Mouse (Mus musculus): ENCODE results near the gene Adar. TPM values are rescaled to one million over a fixed set of nuclear protein-coding genes. Genes with fewer than 3 reads are reported as not detected.
A peak's percentile ranks its signal among the peaks of the same experiment; 100 is the strongest.

The Adar gene
- polyA plus RNA-seq, 1 experiment from 2014 or later, result 11.8 TPM

DNA sequence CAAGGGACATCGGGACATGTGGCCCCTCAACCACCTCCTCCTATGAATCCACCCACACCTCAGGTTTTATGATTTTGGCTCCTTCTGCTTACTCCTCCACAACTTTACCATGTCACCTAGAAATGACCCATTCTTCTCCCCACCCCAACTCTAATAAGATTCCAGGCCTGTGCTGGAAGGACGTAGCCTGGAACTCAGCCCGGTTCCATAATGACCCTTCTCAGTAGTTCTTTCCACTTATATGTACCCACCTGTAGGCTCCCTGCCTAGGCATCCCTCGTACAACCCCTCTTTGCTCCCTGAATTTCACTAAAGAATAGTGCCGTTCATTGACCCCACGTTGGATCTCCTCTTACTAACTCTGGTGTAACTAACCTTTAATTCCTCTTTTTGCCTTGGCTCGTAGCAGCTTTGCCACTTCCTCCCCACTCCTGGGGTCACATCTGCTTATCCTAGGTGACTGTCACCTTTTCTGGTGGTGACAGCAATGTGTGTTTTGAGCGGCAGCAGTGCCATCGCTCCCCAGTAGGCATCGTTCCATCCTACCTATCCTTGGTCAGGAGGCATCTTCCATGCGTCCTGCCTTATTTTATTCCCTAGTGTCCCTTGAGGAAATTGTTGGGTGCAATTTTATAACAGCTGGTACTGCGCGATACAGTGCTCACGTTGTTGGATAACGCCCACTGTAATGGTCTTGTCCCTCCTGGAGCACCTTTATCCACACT lies 59.6 kb downstream of the Adar start:
- peaks cover 27% of the 10 kb centered on the region for H3K4me1 ChIP-seq
- H3K27me3 ChIP-seq, result no peaks in the 10 kb centered on the region
- WGBS, result 44% methylated on average over 15 of the region's 15 CpGs
- peak overlapping the region; percentile 99 for H3K9ac ChIP-seq
- H3K36me3 ChIP-seq, result peaks cover 34% of the 10 kb centered on the region
- H3K9me3 ChIP-seq, result no peaks in the 10 kb centered on the region
- peak overlapping the region; percentile 95 for H3K27ac ChIP-seq
- H3K4me2 ChIP-seq, result peak overlapping the region; percentile 90
- no peak for ATAC-seq (ENCODE audit: insufficient number of reproducible peaks, insufficient read depth, low FRiP score, low TSS enrichment, low read depth)
- peak overlapping the region; percentile 98 for H3K4me3 ChIP-seq

DNA sequence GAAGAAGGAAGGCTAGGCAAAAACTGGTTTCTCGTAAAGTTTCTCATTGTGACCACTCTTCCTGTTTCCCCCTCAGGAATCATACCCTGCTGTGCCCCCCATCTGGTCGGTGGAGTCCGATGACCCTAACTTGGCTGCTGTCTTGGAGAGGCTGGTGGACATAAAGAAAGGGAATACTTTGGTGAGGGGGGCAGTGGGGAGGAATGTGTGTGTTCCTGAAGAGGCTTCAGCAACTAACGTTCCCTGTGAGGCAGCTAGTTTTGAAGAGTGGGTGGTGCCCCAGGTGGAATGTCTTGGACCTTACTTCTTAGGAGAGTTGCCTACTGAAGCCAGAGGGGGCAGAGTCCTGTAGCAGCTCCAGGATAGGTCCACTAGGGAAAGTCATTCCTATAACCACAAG lies 61.2 kb downstream of the Adar start:
- 87% methylated on average over 4 of the region's 4 CpGs for WGBS
- Histone ChIP-seq H3K4me1 (peaks cover 27% of the 10 kb centered on the region), H3K4me2 (no peak overlapping the region), H3K36me3 (peaks cover 50% of the 10 kb centered on the region), H3K4me3 (no peak overlapping the region), H3K9me3 (no peaks in the 10 kb centered on the region), H3K9ac (no peak overlapping the region), H3K27ac (no peak overlapping the region), H3K27me3 (no peaks in the 10 kb centered on the region)
- no peak for ATAC-seq (ENCODE audit: insufficient number of reproducible peaks, insufficient read depth, low FRiP score, low TSS enrichment, low read depth)

DNA sequence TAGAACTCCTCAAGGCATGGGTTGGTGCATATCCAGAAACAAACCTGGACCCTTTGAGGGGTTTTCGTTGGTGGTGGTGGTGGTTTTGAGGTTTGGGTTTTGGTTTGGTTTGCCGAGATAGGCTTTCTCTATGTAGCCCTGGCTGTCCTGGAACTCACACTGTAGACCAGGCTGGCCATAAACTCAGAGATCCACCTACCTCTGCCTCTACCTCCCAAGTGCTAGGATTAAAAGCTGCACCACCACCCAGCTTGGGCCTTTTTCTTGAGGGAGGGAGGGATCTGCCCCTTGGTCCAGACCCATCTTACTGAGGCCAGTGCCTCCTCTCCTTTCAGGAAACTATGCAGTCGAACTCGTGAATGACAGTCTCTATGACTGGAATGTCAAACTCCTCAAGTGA lies 65.3 kb downstream of the Adar start:
- Histone ChIP-seq H3K4me2 (no peak overlapping the region), H3K36me3 (peaks cover 77% of the 10 kb centered on the region), H3K27me3 (no peaks in the 10 kb centered on the region), H3K4me3 (no peak overlapping the region), H3K4me1 (peaks cover 12% of the 10 kb centered on the region), H3K9me3 (no peaks in the 10 kb centered on the region), H3K27ac (no peak overlapping the region), H3K9ac (no peak overlapping the region)
- ATAC-seq (ENCODE audit: insufficient number of reproducible peaks, insufficient read depth, low FRiP score, low TSS enrichment, low read depth), result no peak
- 86% methylated on average over 4 of the region's 4 CpGs for WGBS

DNA sequence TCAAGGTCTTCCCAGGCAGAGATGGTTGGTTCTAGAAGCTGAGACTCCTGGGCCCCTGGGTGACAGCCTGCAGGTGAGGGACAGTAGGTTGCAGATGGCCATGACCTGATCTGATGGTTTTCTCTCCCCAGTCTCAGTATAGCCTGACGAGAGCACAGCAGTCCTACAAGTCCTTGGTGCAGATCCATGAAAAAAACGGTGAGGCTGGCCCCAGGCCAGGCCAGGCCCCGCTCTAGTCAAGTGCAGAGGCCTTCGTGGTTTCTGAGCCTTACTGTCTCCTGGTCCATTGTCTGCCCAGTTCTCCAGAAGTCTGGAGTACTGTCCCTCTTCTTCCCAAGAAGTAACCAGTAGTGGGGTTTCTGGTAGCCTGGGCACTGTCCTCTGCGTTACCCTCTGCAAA lies 66.8 kb downstream of the Adar start:
- no peaks in the 10 kb centered on the region for H3K9me3 ChIP-seq
- no peak for ATAC-seq (ENCODE audit: insufficient number of reproducible peaks, insufficient read depth, low FRiP score, low TSS enrichment, low read depth)
- H3K9ac ChIP-seq, result 0 out of 2 replicates have a peak overlapping the region, but pooled peaks have one; percentile 6
- 88% methylated on average over 5 of the region's 5 CpGs for WGBS
- no peak overlapping the region for H3K27ac ChIP-seq
- H3K4me3 ChIP-seq, result no peak overlapping the region
- H3K36me3 ChIP-seq, result peaks cover 67% of the 10 kb centered on the region
- no peaks in the 10 kb centered on the region for H3K27me3 ChIP-seq
- H3K4me2 ChIP-seq, result no peak overlapping the region
- H3K4me1 ChIP-seq, result peaks cover 10% of the 10 kb centered on the region

DNA sequence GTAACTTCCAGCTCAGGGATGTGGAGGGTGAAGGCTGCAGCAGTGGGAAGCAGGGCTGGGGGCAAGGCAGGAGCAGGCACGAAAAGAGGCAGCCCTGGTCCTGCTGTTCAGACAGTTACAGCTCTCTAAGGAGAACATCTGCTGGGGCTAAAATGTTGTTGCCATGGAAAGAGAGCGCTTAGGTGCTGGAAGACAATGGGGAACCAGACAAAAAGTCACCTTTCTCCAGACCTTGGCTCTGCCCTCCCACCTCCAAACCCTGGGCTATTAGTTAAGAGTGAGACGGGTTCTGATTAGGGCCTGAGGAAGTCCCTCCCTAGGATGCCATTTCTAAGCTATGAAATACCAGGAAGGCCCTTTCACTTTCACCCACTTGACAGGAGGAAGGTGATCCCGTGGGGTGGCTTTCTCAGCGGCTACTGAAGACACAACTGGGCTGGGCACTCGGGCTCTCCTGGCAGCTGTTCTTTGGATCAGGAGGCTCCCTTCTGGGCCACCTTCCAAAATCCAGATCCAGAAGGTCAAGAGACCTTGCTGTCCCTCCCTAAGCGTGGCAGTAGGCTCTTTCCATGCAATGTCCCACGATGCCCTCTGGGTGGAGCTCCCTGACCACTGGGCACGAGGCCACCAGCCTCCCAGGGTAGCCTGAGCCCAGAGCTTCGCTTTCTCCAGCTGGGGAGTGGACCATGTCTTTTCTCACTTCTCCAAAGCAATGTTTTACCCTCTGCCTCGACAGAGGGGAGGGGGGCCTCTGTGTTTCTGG lies 70.3 kb downstream of the Adar start:
- Histone ChIP-seq H3K27ac (peak overlapping the region; percentile 62), H3K4me3 (no peak overlapping the region), H3K27me3 (no peaks in the 10 kb centered on the region), H3K9ac (peak overlapping the region; percentile 21; the same call in 1 of the 2 replicates), H3K4me2 (peak overlapping the region; percentile 14; the same call in 1 of the 2 replicates), H3K4me1 (peaks cover 10% of the 10 kb centered on the region), H3K36me3 (peaks cover 35% of the 10 kb centered on the region), H3K9me3 (no peaks in the 10 kb centered on the region)
- peak; percentile 22; the same call in 1 of the 2 replicates for ATAC-seq (ENCODE audit: insufficient number of reproducible peaks, insufficient read depth, low FRiP score, low TSS enrichment, low read depth)
- 21% methylated on average over 11 of the region's 11 CpGs for WGBS

DNA sequence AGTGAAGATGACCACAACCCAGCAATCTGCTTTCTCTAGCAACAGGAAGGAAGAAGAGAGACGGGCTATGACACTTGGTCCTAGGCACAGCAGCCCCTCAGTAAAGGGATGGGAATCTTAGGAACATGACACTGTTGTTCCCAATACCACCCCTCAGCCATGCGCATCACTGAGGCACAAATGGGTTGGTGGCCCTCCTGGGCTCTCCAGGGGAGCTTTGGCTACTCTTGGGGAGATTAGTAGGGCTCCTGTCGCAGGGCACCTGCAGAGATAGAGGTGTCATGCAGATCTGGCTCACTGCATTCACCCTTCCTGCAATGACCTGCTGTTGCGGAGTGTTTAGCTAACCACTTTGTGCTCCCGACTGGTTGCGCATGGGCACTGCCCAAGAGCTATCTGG lies 71.5 kb downstream of the Adar start:
- H3K9me3 ChIP-seq, result no peaks in the 10 kb centered on the region
- no peak overlapping the region for H3K4me2 ChIP-seq
- H3K27ac ChIP-seq, result no peak overlapping the region
- no peak overlapping the region for H3K9ac ChIP-seq
- H3K27me3 ChIP-seq, result no peaks in the 10 kb centered on the region
- WGBS, result 78% methylated on average over 6 of the region's 6 CpGs
- ATAC-seq (ENCODE audit: insufficient number of reproducible peaks, insufficient read depth, low FRiP score, low TSS enrichment, low read depth), result no peak
- H3K36me3 ChIP-seq, result peaks cover 24% of the 10 kb centered on the region
- peaks cover 10% of the 10 kb centered on the region for H3K4me1 ChIP-seq
- no peak overlapping the region for H3K4me3 ChIP-seq

DNA sequence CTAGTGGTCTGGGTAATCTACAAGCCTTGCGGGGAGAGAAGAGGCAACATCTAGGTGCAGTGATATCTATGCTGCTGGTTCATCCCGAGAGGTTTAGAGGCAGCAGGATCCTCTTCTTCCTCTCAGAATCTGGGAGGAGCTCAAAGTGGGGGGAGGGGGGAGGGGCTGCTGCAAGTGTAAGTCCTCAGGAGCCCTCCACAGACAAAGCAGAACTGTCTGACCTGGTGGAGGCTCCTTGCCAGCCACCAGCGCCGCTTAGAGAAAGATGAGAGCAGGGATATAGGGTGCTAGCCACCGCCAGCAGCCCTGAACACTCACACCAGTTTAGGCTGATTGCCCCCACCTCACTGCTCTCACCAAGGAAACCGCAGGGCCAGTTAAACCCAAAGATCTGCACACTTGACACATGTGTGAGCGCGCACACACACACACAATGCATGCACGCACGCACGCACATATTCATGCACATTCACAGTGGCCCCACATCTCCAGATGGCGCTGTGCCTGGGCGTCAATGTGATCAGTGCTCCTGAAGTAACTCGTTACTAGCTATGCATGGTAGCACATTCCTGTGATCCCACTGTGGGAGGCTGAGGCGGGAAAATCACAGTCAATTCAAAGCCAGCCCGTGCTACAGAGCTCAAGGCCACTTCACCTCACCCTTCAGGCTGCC lies 74.0 kb downstream of the Adar start:
- Histone ChIP-seq H3K36me3 (no peaks in the 10 kb centered on the region), H3K9me3 (no peaks in the 10 kb centered on the region), H3K27ac (no peak overlapping the region), H3K27me3 (no peaks in the 10 kb centered on the region), H3K4me2 (no peak overlapping the region), H3K4me3 (no peak overlapping the region), H3K9ac (no peak overlapping the region), H3K4me1 (peaks cover 10% of the 10 kb centered on the region)
- ATAC-seq (ENCODE audit: insufficient number of reproducible peaks, insufficient read depth, low FRiP score, low TSS enrichment, low read depth), result no peak
- 78% methylated on average over 16 of the region's 16 CpGs for WGBS

DNA sequence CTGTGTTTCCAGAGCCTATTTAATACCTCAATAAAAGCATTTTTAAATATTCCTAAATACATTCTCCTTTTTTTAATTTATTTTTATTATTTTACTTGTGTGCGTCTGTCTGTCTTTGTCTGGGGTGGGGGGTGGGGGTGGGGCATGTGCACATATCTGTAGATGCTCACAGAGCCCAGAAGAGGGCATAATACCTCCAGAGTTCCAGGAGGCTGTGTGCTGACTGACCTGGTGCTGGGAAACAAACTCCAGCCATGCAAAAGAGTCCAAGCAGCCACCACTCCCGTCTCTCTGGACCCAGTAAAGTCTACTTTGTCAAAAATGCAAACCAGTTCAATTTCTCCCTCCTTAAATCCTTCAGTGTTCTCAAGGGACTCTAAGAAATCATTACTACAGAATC lies 79.8 kb downstream of the Adar start:
- ATAC-seq (ENCODE audit: insufficient number of reproducible peaks, insufficient read depth, low FRiP score, low TSS enrichment, low read depth), result no peak
- Histone ChIP-seq H3K27ac (no peak overlapping the region), H3K36me3 (no peaks in the 10 kb centered on the region), H3K9me3 (no peaks in the 10 kb centered on the region), H3K9ac (no peak overlapping the region), H3K4me1 (0 out of 2 replicates have a peak, but pooled peaks cover 4% of the 10 kb centered on the region), H3K27me3 (0 out of 2 replicates have a peak, but pooled peaks cover 3% of the 10 kb centered on the region), H3K4me3 (no peak overlapping the region), H3K4me2 (no peak overlapping the region)
- 56% methylated on average over 2 of the region's 2 CpGs for WGBS

DNA sequence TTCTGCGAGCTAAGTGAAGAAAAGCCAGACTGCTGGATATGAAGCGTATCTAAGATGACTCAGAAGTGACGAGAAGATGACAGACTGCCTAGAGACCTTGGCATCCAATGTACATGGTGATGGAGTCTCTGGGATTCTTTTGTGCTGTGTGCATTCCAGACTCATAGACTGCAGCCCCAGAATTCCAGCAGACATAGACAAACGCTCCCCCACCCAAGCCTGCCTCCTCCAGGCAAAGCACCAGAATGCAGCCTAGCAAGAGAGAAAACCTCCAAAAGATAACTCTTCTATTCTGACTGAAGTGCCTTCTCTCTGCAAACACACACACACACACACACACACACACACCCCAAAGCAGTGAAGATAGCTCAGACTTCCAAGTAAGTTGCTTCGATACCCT lies 80.9 kb downstream of the Adar start:
- Histone ChIP-seq H3K9ac (no peak overlapping the region), H3K9me3 (no peaks in the 10 kb centered on the region), H3K27me3 (0 out of 2 replicates have a peak, but pooled peaks cover 3% of the 10 kb centered on the region), H3K4me1 (0 out of 2 replicates have a peak, but pooled peaks cover 5% of the 10 kb centered on the region), H3K4me2 (no peak overlapping the region), H3K27ac (no peak overlapping the region), H3K36me3 (no peaks in the 10 kb centered on the region), H3K4me3 (no peak overlapping the region)
- WGBS, result 59% methylated on average over 5 of the region's 5 CpGs
- no peak for ATAC-seq (ENCODE audit: insufficient number of reproducible peaks, insufficient read depth, low FRiP score, low TSS enrichment, low read depth)

DNA sequence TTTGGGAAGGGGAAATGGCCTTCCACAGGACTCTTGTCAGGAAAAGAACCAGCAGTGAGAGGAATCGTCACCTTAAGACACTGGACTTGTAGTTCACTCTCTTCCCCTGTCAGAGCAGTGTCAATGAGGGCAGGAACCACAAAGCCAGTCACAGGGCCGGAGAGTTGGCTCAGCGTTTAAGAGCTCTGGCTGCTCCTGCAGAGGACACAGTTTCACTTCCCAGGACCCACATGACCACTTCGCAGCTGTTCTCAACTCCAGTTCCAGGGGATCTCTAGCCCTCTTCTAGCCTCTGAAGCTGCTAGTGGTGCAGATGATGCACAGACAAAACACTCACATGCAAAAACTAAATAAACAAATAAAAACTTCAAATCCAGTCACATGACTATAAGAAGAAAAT lies 81.5 kb downstream of the Adar start:
- 0 out of 2 replicates have a peak, but pooled peaks cover 5% of the 10 kb centered on the region for H3K4me1 ChIP-seq
- H3K27ac ChIP-seq, result no peak overlapping the region
- 54% methylated on average over 4 of the region's 4 CpGs for WGBS
- no peak for ATAC-seq (ENCODE audit: insufficient number of reproducible peaks, insufficient read depth, low FRiP score, low TSS enrichment, low read depth)
- H3K9me3 ChIP-seq, result no peaks in the 10 kb centered on the region
- no peaks in the 10 kb centered on the region for H3K36me3 ChIP-seq
- no peak overlapping the region for H3K4me2 ChIP-seq
- no peak overlapping the region for H3K9ac ChIP-seq
- 0 out of 2 replicates have a peak, but pooled peaks cover 3% of the 10 kb centered on the region for H3K27me3 ChIP-seq
- no peak overlapping the region for H3K4me3 ChIP-seq

DNA sequence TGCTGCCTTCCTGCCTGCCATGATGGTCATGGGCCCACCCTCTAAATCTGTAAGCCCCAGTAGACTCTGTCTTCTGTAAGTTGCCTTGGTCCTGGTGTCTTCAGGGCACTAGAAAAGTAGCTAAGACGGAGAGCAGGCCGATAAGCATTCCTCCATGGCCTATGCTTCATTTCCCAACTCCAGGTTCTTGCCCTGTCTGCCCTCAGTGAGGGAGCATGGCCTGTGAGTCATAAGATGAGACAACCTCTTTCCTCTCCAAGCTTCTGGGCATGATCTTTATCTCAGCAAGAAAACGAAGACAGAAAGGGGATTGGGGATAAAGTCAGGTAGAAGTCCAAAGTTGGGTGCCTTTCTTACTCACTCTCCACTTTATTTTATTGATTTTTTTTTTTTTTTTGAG lies 83.7 kb downstream of the Adar start:
- Histone ChIP-seq H3K4me3 (no peak overlapping the region), H3K9me3 (no peaks in the 10 kb centered on the region), H3K4me1 (0 out of 2 replicates have a peak, but pooled peaks cover 5% of the 10 kb centered on the region), H3K36me3 (no peaks in the 10 kb centered on the region), H3K27me3 (0 out of 2 replicates have a peak, but pooled peaks cover 3% of the 10 kb centered on the region), H3K27ac (no peak overlapping the region), H3K4me2 (no peak overlapping the region), H3K9ac (no peak overlapping the region)
- 88% methylated on average over 3 of the region's 3 CpGs for WGBS
- no peak for ATAC-seq (ENCODE audit: insufficient number of reproducible peaks, insufficient read depth, low FRiP score, low TSS enrichment, low read depth)
